Mouse (Mus musculus) small intestine, adult 10 weeks (tissue): ENCODE data around the gene Pars2. TPM values are rescaled to one million over a fixed set of nuclear protein-coding genes. Genes with fewer than 3 reads are reported as not detected.

ENCODE experiments used
- polyA plus RNA-seq: library from polyadenylated mRNA; stranded (reverse); fragments of 350-450 nt; fragmentation: Illumina TruSeq; extraction: RNeasy Lipid Tissue Mini Kit (QIAGEN cat#74804); gene quantifications from one replicate; pipeline ENCODE4 v1.2.3, GENCODE M21; 2014; ENCODE audit warnings: low replicate concordance

Gene Pars2
- polyA plus RNA-seq = 1.4 TPM

GRCm38 (mm10) chr4:106650833-106651527, at the start of gene Pars2:
Gene Pars2 (plus strand): TSS chr4:106651069.

GRCm38 (mm10) chr4:106617056-106617455, 33.8 kb upstream of the Pars2 start, which contains the start of gene Lexm:
Gene Lexm (minus strand): TSS chr4:106617241.

GRCm38 (mm10) chr4:106622030-106622493, 28.8 kb upstream of the Pars2 start, which contains the start of gene Ttc22:
Gene Ttc22 (plus strand): TSS chr4:106622432.

GRCm38 (mm10) chr4:106678442-106679118, 27.7 kb downstream of the Pars2 start, which contains the start of gene Ttc4:
Gene Ttc4 (minus strand): TSS chr4:106678944.

Other genes starting within 250 kb of the Pars2 start
- gene Pcsk9, start 186.7 kb upstream of the Pars2 start, polyA plus RNA-seq = 0.11 TPM
- gene Bsnd, start 158.8 kb upstream of the Pars2 start, polyA plus RNA-seq = not detected
- 1.6 TPM for gene Dhcr24, start 90.0 kb upstream of the Pars2 start, polyA plus RNA-seq
- gene Lexm, start 33.8 kb upstream of the Pars2 start, polyA plus RNA-seq = not detected
- gene Ttc22, start 28.6 kb upstream of the Pars2 start, polyA plus RNA-seq = 2.5 TPM
- gene Ttc4, start 27.9 kb downstream of the Pars2 start, polyA plus RNA-seq = 37.9 TPM
- 0.07 TPM for gene Mroh7, start 79.9 kb downstream of the Pars2 start, polyA plus RNA-seq
- not detected for gene Fam151a, start 82.8 kb downstream of the Pars2 start, polyA plus RNA-seq
- 6.8 TPM for gene Acot11, start 153.9 kb downstream of the Pars2 start, polyA plus RNA-seq